Mouse (Mus musculus): Measurements from ENCODE around the gene Phf5a. TPM values are rescaled to one million over a fixed set of nuclear protein-coding genes. Genes with fewer than 3 reads are reported as not detected.
A peak's percentile ranks its signal among the peaks of the same experiment; 100 is the strongest.

Gene Phf5a
- total RNA-seq, 2 experiments from 2014 or later = 34.0 to 65.3 TPM

- ATAC-seq (ENCODE audit: poor library complexity, severe bottlenecking) = peak; percentile 70
These were observed 20.3 kb downstream of the Phf5a start for GRCm38 (mm10) chr15:81851375-81851774.

GRCm38 (mm10) chr15:81850718-81851117 lies 21.0 kb downstream of the Phf5a start:
- ATAC-seq (ENCODE audit: poor library complexity, severe bottlenecking) = no peak

- no peak for ATAC-seq (ENCODE audit: poor library complexity, severe bottlenecking)
These were observed 22.6 kb downstream of the Phf5a start for GRCm38 (mm10) chr15:81849104-81849503.

GRCm38 (mm10) chr15:81848301-81848700 lies 23.4 kb downstream of the Phf5a start:
- ATAC-seq (ENCODE audit: poor library complexity, severe bottlenecking) = peak; percentile 77

- ATAC-seq (ENCODE audit: poor library complexity, severe bottlenecking) = no peak
These were observed 23.9 kb downstream of the Phf5a start for GRCm38 (mm10) chr15:81847861-81848260.

GRCm38 (mm10) chr15:81847161-81847560 lies 24.6 kb downstream of the Phf5a start:
- ATAC-seq (ENCODE audit: poor library complexity, severe bottlenecking) = no peak

- no peak for ATAC-seq (ENCODE audit: poor library complexity, severe bottlenecking)
These were observed 25.0 kb downstream of the Phf5a start for GRCm38 (mm10) chr15:81846755-81847154.

- ATAC-seq (ENCODE audit: poor library complexity, severe bottlenecking) = peak; percentile 61
These were observed 26.0 kb downstream of the Phf5a start for GRCm38 (mm10) chr15:81845724-81846123.

GRCm38 (mm10) chr15:81845033-81845625 lies 26.6 kb downstream of the Phf5a start:
- no peak for ATAC-seq (ENCODE audit: poor library complexity, severe bottlenecking)

GRCm38 (mm10) chr15:81842275-81842674 lies 29.4 kb downstream of the Phf5a start:
- no peak for ATAC-seq (ENCODE audit: poor library complexity, severe bottlenecking)

GRCm38 (mm10) chr15:81840306-81840705 lies 31.4 kb downstream of the Phf5a start:
- no peak for ATAC-seq (ENCODE audit: poor library complexity, severe bottlenecking)

GRCm38 (mm10) chr15:81839634-81840033 lies 32.1 kb downstream of the Phf5a start:
- no peak for ATAC-seq (ENCODE audit: poor library complexity, severe bottlenecking)

GRCm38 (mm10) chr15:81838554-81839235 lies 33.0 kb downstream of the Phf5a start:
- no peak for ATAC-seq (ENCODE audit: poor library complexity, severe bottlenecking)

GRCm38 (mm10) chr15:81836966-81837920 lies 34.5 kb downstream of the Phf5a start:
- ATAC-seq (ENCODE audit: poor library complexity, severe bottlenecking) = no peak

GRCm38 (mm10) chr15:81836124-81836821 lies 35.4 kb downstream of the Phf5a start:
- ATAC-seq (ENCODE audit: poor library complexity, severe bottlenecking) = peak; percentile 88

- no peak for ATAC-seq (ENCODE audit: poor library complexity, severe bottlenecking)
These were observed 36.5 kb downstream of the Phf5a start for GRCm38 (mm10) chr15:81835007-81835880.

- ATAC-seq (ENCODE audit: poor library complexity, severe bottlenecking) = no peak
These were observed 37.4 kb downstream of the Phf5a start for GRCm38 (mm10) chr15:81834171-81834841.

GRCm38 (mm10) chr15:81833481-81833880 lies 38.2 kb downstream of the Phf5a start:
- no peak for ATAC-seq (ENCODE audit: poor library complexity, severe bottlenecking)

- no peak for ATAC-seq (ENCODE audit: poor library complexity, severe bottlenecking)
These were observed 39.5 kb downstream of the Phf5a start for GRCm38 (mm10) chr15:81832219-81832618.
